Mouse (Mus musculus): ENCODE data around the gene Ccr4. TPM values are rescaled to one million over a fixed set of nuclear protein-coding genes. Genes with fewer than 3 reads are reported as not detected.
A peak's percentile ranks its signal among the peaks of the same experiment; 100 is the strongest.

Gene Ccr4
- polyA plus RNA-seq (2016; fragmentation: Nextera tagmentation; extraction: Ambion mirVana) = 0.07 TPM in 1 of 2 replicates, not detected in the other

DNA sequence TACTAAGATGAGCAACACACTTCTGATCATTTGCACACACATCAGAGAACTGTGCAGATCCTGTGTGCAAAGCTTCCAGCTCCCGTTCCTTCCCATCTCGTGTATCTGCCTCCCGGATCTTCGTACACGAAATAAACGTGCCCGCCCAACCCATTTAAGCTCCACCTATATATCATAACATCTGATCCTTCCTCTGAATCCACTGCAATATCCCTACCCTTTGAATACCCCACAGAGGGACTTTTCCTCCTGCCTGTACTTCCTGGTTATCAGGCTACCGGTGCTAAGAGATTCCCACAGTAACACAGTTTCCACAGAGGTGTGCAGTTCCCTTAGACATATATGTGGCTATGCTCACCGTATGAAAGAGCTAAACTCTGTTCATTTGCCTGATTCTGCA lies at the start of gene Ccr4:
Gene Ccr4, minus strand, starts transcription at position 101 of the 400 bp plus-strand sequence.
- H3K4me1 ChIP-seq (replicated peaks) = no peaks in the 10 kb centered on the region
- no peak within 1 kb of the TSS for H3K4me3 ChIP-seq
- no peak within 1 kb of the TSS for H3K27ac ChIP-seq
- peaks cover 50% of the 10 kb centered on the region for H3K36me3 ChIP-seq
- DNase-seq (ENCODE audit: low spot score) = no peak
- 88% methylated on average over 9 of the region's 9 CpGs for WGBS
- peaks cover 14% of the 10 kb centered on the region for H3K9me3 ChIP-seq
- H3K27me3 ChIP-seq (ENCODE audit: insufficient read depth, poor library complexity, severe bottlenecking) = no peaks in the 10 kb centered on the region

DNA sequence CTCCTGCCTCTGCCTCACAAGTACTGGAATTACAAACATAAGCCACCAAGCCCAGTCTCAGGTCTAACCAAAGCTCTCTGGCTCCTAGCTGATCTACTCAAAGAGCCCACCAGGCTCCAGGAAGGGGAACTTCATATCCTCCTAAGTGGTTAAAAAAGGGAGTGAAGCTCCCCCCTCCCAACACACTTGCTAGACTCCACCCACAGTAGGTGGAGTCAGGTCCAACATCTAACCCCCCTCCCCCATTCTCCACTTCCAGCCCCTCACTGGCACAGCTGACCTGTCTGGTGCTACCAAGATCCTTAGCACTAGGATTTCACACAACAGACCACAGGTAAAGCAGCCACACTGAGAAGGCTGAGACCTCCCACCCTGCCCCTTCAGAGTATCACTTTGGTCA lies 49.1 kb upstream of the Ccr4 start:
- H3K9me3 ChIP-seq = 0 out of 2 replicates have a peak, but pooled peaks cover 3% of the 10 kb centered on the region
- H3K27ac ChIP-seq = peak overlapping the region; percentile 31; the same call in 1 of the 2 replicates
- peaks cover 27% of the 10 kb centered on the region for H3K36me3 ChIP-seq
- H3K27me3 ChIP-seq (ENCODE audit: insufficient read depth, poor library complexity, severe bottlenecking) = no peaks in the 10 kb centered on the region
- no peak for DNase-seq (ENCODE audit: low spot score)
- H3K4me1 ChIP-seq (replicated peaks) = peaks cover 94% of the 10 kb centered on the region
- H3K4me3 ChIP-seq = no peak overlapping the region

DNA sequence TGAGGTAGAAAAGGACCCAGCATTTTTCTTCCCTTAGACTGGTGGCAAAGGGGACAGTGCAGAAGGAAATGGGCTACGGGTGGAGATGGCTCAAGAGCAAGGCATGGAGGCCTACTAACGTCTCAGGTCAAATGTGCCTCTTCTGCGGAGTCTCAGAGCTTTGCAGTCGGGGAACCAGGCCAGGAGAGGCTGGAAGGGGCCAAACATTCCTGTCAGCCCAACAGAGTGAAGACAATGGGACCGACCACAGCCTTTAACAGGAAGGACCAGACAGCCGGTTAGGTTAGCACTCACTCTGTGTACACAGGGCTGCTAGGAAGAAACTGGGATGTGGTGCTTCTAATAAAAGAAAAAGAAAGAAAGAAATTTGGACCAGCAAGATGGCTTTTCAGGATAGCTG lies 45.3 kb upstream of the Ccr4 start:
- H3K36me3 ChIP-seq = peaks cover 19% of the 10 kb centered on the region
- DNase-seq (ENCODE audit: low spot score) = no peak
- H3K27ac ChIP-seq = peak overlapping the region; percentile 81
- H3K27me3 ChIP-seq (ENCODE audit: insufficient read depth, poor library complexity, severe bottlenecking) = no peaks in the 10 kb centered on the region
- peaks cover 94% of the 10 kb centered on the region for H3K4me1 ChIP-seq (replicated peaks)
- H3K4me3 ChIP-seq = no peak overlapping the region
- H3K9me3 ChIP-seq = 0 out of 2 replicates have a peak, but pooled peaks cover 3% of the 10 kb centered on the region
- WGBS = 13% methylated on average over 6 of the region's 6 CpGs

DNA sequence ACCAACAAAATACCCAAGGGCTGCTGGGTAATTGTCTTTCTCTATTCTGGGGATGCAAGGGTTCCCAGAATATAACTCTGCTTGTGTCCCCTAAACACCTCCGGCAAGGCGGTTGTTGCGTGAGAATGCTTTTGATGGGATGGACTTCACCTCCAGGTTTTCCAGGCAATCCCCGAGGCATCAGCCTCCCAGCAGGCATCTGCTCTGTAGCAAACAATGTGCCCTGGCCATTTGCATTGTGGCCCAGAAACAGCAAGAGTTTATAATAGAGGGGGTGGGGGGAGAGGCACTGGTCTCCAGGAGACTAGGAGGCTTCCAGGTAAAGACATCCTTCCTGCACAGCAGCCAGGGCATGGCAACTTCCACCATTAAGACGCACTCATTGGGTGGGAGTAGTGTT lies 44.4 kb upstream of the Ccr4 start:
- Histone ChIP-seq H3K4me3 (peak overlapping the region; percentile 31), H3K4me1 (replicated peaks) (peaks cover 94% of the 10 kb centered on the region), H3K27me3 (ENCODE audit: insufficient read depth, poor library complexity, severe bottlenecking) (no peaks in the 10 kb centered on the region), H3K27ac (peak overlapping the region; percentile 81), H3K9me3 (0 out of 2 replicates have a peak, but pooled peaks cover 3% of the 10 kb centered on the region), H3K36me3 (peaks cover 14% of the 10 kb centered on the region)
- WGBS = 7% methylated on average over 5 of the region's 5 CpGs
- DNase-seq (ENCODE audit: low spot score) = peak; percentile 68

DNA sequence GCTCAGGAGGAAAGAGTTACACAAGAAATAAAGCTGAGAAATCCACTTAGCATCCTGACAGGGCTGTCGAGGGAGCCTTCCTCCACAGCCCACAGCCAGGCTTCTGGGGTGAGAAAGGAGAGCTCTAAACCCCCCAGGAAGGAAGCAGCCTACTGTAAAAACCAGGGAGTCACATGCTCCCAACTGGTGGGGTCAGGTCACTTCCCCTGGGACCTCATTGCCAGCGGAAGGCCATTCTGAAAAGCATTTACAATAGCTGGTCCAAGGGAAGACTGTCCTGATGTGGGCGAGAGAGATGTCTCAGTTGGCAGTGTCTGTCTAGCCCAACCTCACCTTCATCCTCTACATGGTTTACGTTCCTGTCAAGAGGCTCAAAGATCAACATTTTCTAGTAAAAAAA lies 43.8 kb upstream of the Ccr4 start:
- 12% methylated on average over 4 of the region's 4 CpGs for WGBS
- H3K4me1 ChIP-seq (replicated peaks) = peaks cover 94% of the 10 kb centered on the region

DNA sequence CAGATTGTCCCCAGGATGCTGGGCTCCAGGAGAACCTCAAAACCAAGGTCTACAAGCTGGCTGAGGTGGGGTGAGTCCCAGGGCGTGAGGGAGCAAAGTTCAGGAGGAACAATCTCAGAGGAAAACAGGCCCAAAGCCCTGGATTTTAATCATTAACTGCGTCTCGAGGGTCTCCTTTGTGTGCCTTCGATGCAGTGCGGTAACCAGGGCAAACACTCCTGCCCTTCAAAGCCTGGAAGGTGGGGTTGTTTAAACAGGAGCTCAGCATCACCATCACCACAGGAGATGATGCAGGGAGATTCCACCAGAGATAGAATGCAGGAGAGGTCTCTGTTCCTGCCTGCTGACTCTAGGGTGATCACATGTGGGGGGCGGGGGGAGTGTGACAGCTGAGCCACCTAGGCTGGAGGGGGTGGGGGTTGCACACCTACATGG lies 42.9 kb upstream of the Ccr4 start:
- Histone ChIP-seq H3K4me3 (no peak overlapping the region), H3K27me3 (ENCODE audit: insufficient read depth, poor library complexity, severe bottlenecking) (no peaks in the 10 kb centered on the region), H3K36me3 (peaks cover 14% of the 10 kb centered on the region), H3K4me1 (replicated peaks) (peaks cover 94% of the 10 kb centered on the region), H3K9me3 (0 out of 2 replicates have a peak, but pooled peaks cover 3% of the 10 kb centered on the region), H3K27ac (peak overlapping the region; percentile 81)
- WGBS = 26% methylated on average over 6 of the region's 6 CpGs
- no peak for DNase-seq (ENCODE audit: low spot score)

More for the DNA sequence above, 43.8 kb upstream of the Ccr4 start:
- H3K9me3 ChIP-seq = 0 out of 2 replicates have a peak, but pooled peaks cover 3% of the 10 kb centered on the region
- H3K27me3 ChIP-seq (ENCODE audit: insufficient read depth, poor library complexity, severe bottlenecking) = no peaks in the 10 kb centered on the region
- peaks cover 14% of the 10 kb centered on the region for H3K36me3 ChIP-seq
- no peak for DNase-seq (ENCODE audit: low spot score)
- peak overlapping the region; percentile 81 for H3K27ac ChIP-seq
- H3K4me3 ChIP-seq = peak overlapping the region; percentile 31

DNA sequence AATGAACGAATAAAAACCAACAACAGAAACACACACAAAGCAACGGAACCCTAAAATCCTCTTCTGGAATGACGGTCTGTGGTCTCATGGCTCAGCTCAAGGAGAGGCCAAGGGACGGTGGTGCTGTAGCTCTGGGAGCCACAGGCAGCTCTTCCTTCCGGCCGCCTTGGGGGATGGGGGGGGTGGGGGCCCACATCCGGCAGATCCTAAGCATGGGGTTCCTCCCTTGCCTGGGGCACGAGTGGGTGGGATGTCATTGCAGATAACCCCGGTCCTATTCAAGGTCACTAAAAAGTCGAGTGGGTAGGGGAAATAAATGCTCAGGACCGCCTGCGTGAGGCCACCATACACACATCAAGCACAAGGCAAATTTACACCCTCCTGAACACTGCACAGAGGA lies 42.0 kb upstream of the Ccr4 start:
- 67% methylated on average over 12 of the region's 12 CpGs for WGBS
- no peak for DNase-seq (ENCODE audit: low spot score)
- Histone ChIP-seq H3K27ac (peak overlapping the region; percentile 81; the same call in 1 of the 2 replicates), H3K4me3 (no peak overlapping the region), H3K36me3 (peaks cover 6% of the 10 kb centered on the region), H3K27me3 (ENCODE audit: insufficient read depth, poor library complexity, severe bottlenecking) (no peaks in the 10 kb centered on the region), H3K4me1 (replicated peaks) (peaks cover 92% of the 10 kb centered on the region), H3K9me3 (no peaks in the 10 kb centered on the region)

DNA sequence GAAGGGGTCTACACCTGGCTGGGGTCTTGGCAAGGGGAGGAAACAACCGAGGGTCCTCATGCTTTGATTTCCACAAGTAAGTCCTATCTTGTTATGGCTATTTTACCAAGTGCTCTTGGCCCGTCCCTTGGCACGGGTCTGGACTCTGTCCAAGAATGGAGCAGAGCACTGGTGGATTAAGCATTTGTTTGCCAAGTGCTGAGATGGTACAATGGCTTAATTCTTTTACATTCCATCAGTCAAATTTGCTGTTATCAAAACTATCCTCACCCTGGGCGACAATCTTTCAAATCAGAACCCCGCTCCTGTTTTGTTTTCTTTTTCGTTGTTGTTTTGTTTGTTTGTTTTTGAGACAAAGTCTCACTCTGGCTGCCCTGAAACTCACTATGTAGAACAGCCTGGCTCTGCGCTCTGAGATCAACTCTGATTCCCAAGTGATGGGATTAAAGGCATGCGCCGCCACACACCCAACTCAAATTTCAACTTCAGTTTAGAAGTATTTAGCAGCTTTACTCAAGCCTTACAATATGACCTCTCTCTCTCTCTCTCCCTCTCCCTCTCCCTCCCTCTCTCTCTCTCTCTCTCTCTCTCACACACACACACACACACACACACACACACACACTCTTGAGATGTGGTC lies 40.2 kb upstream of the Ccr4 start:
- Histone ChIP-seq H3K27me3 (ENCODE audit: insufficient read depth, poor library complexity, severe bottlenecking) (no peaks in the 10 kb centered on the region), H3K27ac (peak overlapping the region; percentile 73), H3K4me1 (replicated peaks) (peaks cover 94% of the 10 kb centered on the region), H3K36me3 (peaks cover 4% of the 10 kb centered on the region; the same call in 1 of the 2 replicates), H3K4me3 (no peak overlapping the region), H3K9me3 (no peaks in the 10 kb centered on the region)
- WGBS = 56% methylated on average over 9 of the region's 9 CpGs
- DNase-seq (ENCODE audit: low spot score) = no peak

DNA sequence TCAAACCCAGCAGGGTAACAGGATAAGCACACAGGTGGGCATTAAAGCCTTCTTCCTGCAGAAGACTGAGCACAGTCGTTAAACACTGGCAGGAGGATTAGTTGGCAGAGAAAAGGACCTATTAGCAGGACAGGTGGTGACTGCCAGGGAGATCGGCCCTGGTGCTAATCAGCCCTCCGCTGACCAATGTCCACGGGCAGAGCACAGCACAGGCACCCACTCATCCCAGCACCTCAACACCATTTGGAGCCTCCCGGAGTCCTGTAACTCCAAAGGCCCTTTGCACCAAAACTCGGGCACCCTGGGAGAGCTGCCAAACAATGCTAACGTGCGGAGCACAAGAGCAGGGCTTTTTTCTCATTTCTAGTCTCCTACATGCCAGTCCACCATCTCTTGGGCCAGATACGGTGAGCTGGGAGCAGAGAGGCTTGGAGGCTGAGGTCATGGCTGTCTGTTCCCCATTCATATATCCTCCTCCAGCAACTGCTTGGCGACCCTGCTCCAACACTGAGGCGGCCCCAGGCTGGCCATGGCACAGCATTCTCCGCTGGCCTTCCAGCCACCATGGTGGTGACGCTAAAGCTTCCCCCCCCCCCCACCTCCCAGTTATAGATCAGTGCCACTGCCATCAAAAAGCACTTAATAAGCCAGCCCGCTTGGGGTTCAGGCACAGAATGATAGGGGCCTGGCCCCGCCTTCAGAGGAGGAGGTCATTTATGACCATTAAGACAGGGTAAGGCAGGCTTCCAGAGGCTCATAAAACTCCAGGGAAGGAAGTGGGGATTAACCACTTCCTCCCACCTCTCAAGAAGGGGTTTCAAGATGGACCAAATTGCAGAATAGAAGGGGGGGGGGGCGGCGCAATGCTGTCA lies 39.4 kb upstream of the Ccr4 start:
- peak overlapping the region; percentile 73 for H3K27ac ChIP-seq
- H3K9me3 ChIP-seq = no peaks in the 10 kb centered on the region

DNA sequence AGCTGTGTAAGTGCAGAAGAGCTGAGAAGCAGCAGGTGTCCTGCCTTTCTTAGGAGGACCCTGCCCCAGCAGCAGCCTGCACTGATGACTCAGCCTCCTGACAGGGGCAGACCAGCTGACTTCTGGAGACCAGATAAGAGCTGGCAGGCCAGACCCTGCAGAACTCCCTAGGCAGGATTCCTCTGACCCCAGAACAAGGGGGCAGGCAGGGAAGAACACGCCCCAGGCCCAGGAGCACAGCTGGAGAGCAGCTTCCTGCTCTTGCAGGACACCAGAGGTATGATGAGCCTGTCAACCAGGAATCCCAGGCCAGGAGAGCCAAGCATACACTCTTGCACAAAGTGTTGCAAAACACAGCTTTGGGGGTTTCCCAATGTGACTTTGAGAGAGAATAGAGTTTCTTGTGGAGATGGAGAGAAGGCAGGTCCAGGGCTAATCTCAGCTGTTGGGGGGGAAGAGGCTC lies 36.6 kb upstream of the Ccr4 start:
- peak overlapping the region; percentile 70 for H3K27ac ChIP-seq
- 15% methylated on average over 1 of the region's 1 CpGs for WGBS
- H3K4me3 ChIP-seq = no peak overlapping the region
- no peak for DNase-seq (ENCODE audit: low spot score)
- no peaks in the 10 kb centered on the region for H3K27me3 ChIP-seq (ENCODE audit: insufficient read depth, poor library complexity, severe bottlenecking)
- peaks cover 4% of the 10 kb centered on the region; the same call in 1 of the 2 replicates for H3K36me3 ChIP-seq
- H3K4me1 ChIP-seq (replicated peaks) = peaks cover 92% of the 10 kb centered on the region
- H3K9me3 ChIP-seq = no peaks in the 10 kb centered on the region

More for the DNA sequence above, 39.4 kb upstream of the Ccr4 start:
- Histone ChIP-seq H3K4me3 (no peak overlapping the region), H3K4me1 (replicated peaks) (peaks cover 92% of the 10 kb centered on the region), H3K27me3 (ENCODE audit: insufficient read depth, poor library complexity, severe bottlenecking) (no peaks in the 10 kb centered on the region), H3K36me3 (peaks cover 4% of the 10 kb centered on the region; the same call in 1 of the 2 replicates)
- no peak for DNase-seq (ENCODE audit: low spot score)
- 72% methylated on average over 17 of the region's 17 CpGs for WGBS

DNA sequence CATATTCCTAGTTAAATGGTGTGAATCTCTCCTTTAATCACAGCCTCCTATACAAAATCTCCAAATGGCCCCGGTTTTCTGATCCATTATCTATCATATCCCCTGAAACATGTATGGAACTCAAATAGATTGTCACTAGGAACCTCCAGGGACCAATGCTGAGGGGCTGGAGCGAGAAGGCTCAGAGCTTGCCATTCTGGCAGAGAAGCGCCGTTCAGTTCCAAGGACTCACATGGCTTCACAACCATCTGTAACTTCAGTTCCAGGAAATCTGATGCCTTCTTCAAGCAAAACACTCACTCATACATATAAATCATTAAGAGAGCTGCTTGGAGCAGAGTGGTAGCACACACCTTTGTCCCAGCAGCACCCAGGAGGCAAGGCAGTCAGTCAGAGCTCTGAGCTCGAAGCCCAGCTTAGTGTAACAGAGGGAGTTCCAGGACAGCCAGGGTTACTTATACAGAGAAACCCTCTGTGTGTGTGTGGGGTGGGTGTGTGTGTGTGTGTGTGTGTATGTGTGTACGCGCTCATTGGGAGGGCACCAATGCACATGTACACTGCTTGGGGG lies 34.4 kb upstream of the Ccr4 start:
- no peaks in the 10 kb centered on the region for H3K9me3 ChIP-seq
- peak overlapping the region; percentile 41; the same call in 1 of the 2 replicates for H3K27ac ChIP-seq
- DNase-seq (ENCODE audit: low spot score) = no peak
- H3K27me3 ChIP-seq (ENCODE audit: insufficient read depth, poor library complexity, severe bottlenecking) = no peaks in the 10 kb centered on the region
- peaks cover 91% of the 10 kb centered on the region for H3K4me1 ChIP-seq (replicated peaks)
- 74% methylated on average over 7 of the region's 7 CpGs for WGBS
- H3K4me3 ChIP-seq = no peak overlapping the region
- peaks cover 4% of the 10 kb centered on the region; the same call in 1 of the 2 replicates for H3K36me3 ChIP-seq

DNA sequence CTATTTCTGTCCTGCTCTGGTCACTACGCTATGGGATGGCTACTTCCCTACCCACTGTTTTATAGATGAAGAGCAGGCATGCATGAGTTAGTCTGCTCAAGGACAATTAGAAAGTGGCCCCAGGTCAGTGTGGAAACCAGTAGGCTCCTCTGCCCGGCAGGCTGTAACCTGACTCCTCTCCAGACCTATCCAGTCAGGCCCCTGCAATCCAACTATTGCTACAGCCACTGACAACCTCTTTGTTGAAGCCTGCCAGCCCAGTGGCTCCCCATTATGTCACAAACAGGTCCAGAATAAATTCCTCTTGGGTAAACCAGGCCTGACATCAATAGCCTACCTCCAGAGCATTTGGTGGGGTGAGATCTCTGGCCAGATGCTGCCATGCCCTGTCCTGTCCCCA lies 31.9 kb upstream of the Ccr4 start:
- peaks cover 4% of the 10 kb centered on the region; the same call in 1 of the 2 replicates for H3K36me3 ChIP-seq
- H3K9me3 ChIP-seq = no peaks in the 10 kb centered on the region
- WGBS = 3% methylated on average over 2 of the region's 2 CpGs
- peaks cover 93% of the 10 kb centered on the region for H3K4me1 ChIP-seq (replicated peaks)
- peak; percentile 78 for DNase-seq (ENCODE audit: low spot score)
- no peaks in the 10 kb centered on the region for H3K27me3 ChIP-seq (ENCODE audit: insufficient read depth, poor library complexity, severe bottlenecking)
- peak overlapping the region; percentile 32 for H3K4me3 ChIP-seq
- peak overlapping the region; percentile 91 for H3K27ac ChIP-seq
